Mouse (Mus musculus): ENCODE measurements around the gene Prkce. TPM values are rescaled to one million over a fixed set of nuclear protein-coding genes. Genes with fewer than 3 reads are reported as not detected.

Prkce gene
- total RNA-seq, 2 experiments from 2014 or later: 31.1 to 32.5 TPM

- no peak for DNase-seq
- intact Hi-C loops (cut with DNase I): no loop called here
These were observed 265.5 kb downstream of the Prkce start for GRCm38 (mm10) chr17:86433117-86433516.

GRCm38 (mm10) chr17:86433813-86434212 is 266.2 kb downstream of the Prkce start:
- peak; percentile 51 to 70 for DNase-seq
- intact Hi-C loops (cut with DNase I): no loop called here

- no peak for DNase-seq
- intact Hi-C loops (cut with DNase I): loop anchor here (5.0 kb wide), 1 partner anchor 67 kb away; no protein-coding TSS in a partner anchor
These were observed 267.2 kb downstream of the Prkce start for GRCm38 (mm10) chr17:86434781-86435180.

GRCm38 (mm10) chr17:86435570-86435969 is 268.0 kb downstream of the Prkce start:
- no peak for DNase-seq
- intact Hi-C loops (cut with DNase I): loop anchor here (5.0 kb wide), 1 partner anchor 68 kb away; no protein-coding TSS in a partner anchor

GRCm38 (mm10) chr17:86435984-86436383 is 268.4 kb downstream of the Prkce start:
- intact Hi-C loops (cut with DNase I): loop anchor here (5.0 kb wide), 1 partner anchor 69 kb away; no protein-coding TSS in a partner anchor
- no peak for DNase-seq

GRCm38 (mm10) chr17:86436583-86437370 is 269.2 kb downstream of the Prkce start:
- intact Hi-C loops (cut with DNase I): loop anchor here (5.0 kb wide), 1 partner anchor 69 kb away; no protein-coding TSS in a partner anchor

GRCm38 (mm10) chr17:86437516-86438277 is 270.1 kb downstream of the Prkce start:
- DNase-seq: peak; percentile 66 to 73
- intact Hi-C loops (cut with DNase I): loop anchor here (5.0 kb wide), 1 partner anchor 70 kb away; no protein-coding TSS in a partner anchor

More at GRCm38 (mm10) chr17:86436583-86437370, 269.2 kb downstream of the Prkce start:
- DNase-seq: no peak

GRCm38 (mm10) chr17:86438278-86438661 is 270.7 kb downstream of the Prkce start:
- no peak for DNase-seq
- intact Hi-C loops (cut with DNase I): loop anchor here (5.0 kb wide), 1 partner anchor 71 kb away; no protein-coding TSS in a partner anchor

- peak in 1 of 2 experiments; percentile 48 for DNase-seq
- intact Hi-C loops (cut with DNase I): loop anchor here (5.0 kb wide), 1 partner anchor 71 kb away; no protein-coding TSS in a partner anchor
These were observed 271.2 kb downstream of the Prkce start for GRCm38 (mm10) chr17:86438763-86439162.

- no peak for DNase-seq
- intact Hi-C loops (cut with DNase I): no loop called here
These were observed 273.5 kb downstream of the Prkce start for GRCm38 (mm10) chr17:86441098-86441497.

- intact Hi-C loops (cut with DNase I): no loop called here
- no peak for DNase-seq
These were observed 276.3 kb downstream of the Prkce start for GRCm38 (mm10) chr17:86443886-86444285.

GRCm38 (mm10) chr17:86444578-86445419 is 277.2 kb downstream of the Prkce start:
- DNase-seq: peak; percentile 96 to 98
- intact Hi-C loops (cut with DNase I): loop anchor here (1.0 to 5.0 kb wide), 2 partner anchors 142 to 282 kb away; no protein-coding TSS in a partner anchor

- DNase-seq: no peak
- intact Hi-C loops (cut with DNase I): loop anchor here (1.0 to 5.0 kb wide), 2 partner anchors 143 to 283 kb away; no protein-coding TSS in a partner anchor
These were observed 277.8 kb downstream of the Prkce start for GRCm38 (mm10) chr17:86445420-86445720.

- intact Hi-C loops (cut with DNase I): loop anchor here (1.0 to 5.0 kb wide), 2 partner anchors 144 to 284 kb away; no protein-coding TSS in a partner anchor
- DNase-seq: no peak
These were observed 278.3 kb downstream of the Prkce start for GRCm38 (mm10) chr17:86445900-86446299.

GRCm38 (mm10) chr17:86447101-86447598 is 279.6 kb downstream of the Prkce start:
- intact Hi-C loops (cut with DNase I): loop anchor here (5.0 kb wide), 1 partner anchor 145 kb away; no protein-coding TSS in a partner anchor
- peak in 1 of 2 experiments; percentile 51 for DNase-seq

- intact Hi-C loops (cut with DNase I): no loop called here
- no peak for DNase-seq
These were observed 285.3 kb downstream of the Prkce start for GRCm38 (mm10) chr17:86452934-86453333.

GRCm38 (mm10) chr17:86453673-86454350 is 286.2 kb downstream of the Prkce start:
- intact Hi-C loops (cut with DNase I): no loop called here
- no peak for DNase-seq

- intact Hi-C loops (cut with DNase I): no loop called here
- no peak for DNase-seq
These were observed 286.7 kb downstream of the Prkce start for GRCm38 (mm10) chr17:86454351-86454706.

- intact Hi-C loops (cut with DNase I): no loop called here
- DNase-seq: peak; percentile 58 to 59
These were observed 288.9 kb downstream of the Prkce start for GRCm38 (mm10) chr17:86456512-86456911.
